Mouse (Mus musculus) kidney, embryonic 14.5 days (tissue): Measurements from ENCODE around the gene Exoc4. TPM values are rescaled to one million over a fixed set of nuclear protein-coding genes. Genes with fewer than 3 reads are reported as not detected.

Experiments used
- ATAC-seq: fragments of 200-750 bp; cut with Nextera tagmentation; 2 replicates; pipeline ENCODE4 v1.8.0; 2017; ENCODE audit warnings: moderate number of reproducible peaks, mild to moderate bottlenecking, moderate TSS enrichment, moderate library complexity; ENCODE audit not compliant: low FRiP score, low TSS enrichment
- H3K27ac ChIP-seq: fragments of 300-500 bp; sonication (generic); 2 replicates; pipeline ENCODE4 v1.5.1; 2014; ENCODE audit warnings: low read depth, mild to moderate bottlenecking, low read length, moderate library complexity, mixed read lengths
- H3K27me3 ChIP-seq: fragments of 300-500 bp; sonication (generic); 2 replicates; pipeline ENCODE4 v1.6.1; 2014; ENCODE audit warnings: mild to moderate bottlenecking, low read length; ENCODE audit not compliant: control insufficient read depth, insufficient read depth
- H3K36me3 ChIP-seq: fragments of 300-500 bp; sonication (generic); 2 replicates; pipeline ENCODE4 v1.6.1; 2014; ENCODE audit warnings: low read length, mixed read lengths; ENCODE audit not compliant: control insufficient read depth, insufficient read depth
- H3K4me1 ChIP-seq: fragments of 300-500 bp; sonication (generic); 2 replicates; pipeline ENCODE4 v1.6.1; 2014; ENCODE audit warnings: low read length, mixed read lengths; ENCODE audit not compliant: control insufficient read depth, insufficient read depth
- H3K4me2 ChIP-seq: fragments of 300-500 bp; sonication (generic); replicated peaks from 2 replicates; pipeline ENCODE4 v1.6.1; 2014; ENCODE audit warnings: low read depth, mild to moderate bottlenecking, low read length
- H3K4me3 ChIP-seq: fragments of 300-500 bp; sonication (generic); 2 replicates; pipeline ENCODE4 v1.5.1; 2014; ENCODE audit warnings: mild to moderate bottlenecking, low read length
- H3K9ac ChIP-seq: fragments of 300-500 bp; sonication (generic); 2 replicates; pipeline ENCODE4 v1.6.1; 2014; ENCODE audit warnings: low read depth, mild to moderate bottlenecking, low read length, moderate library complexity
- H3K9me3 ChIP-seq: fragments of 300-500 bp; sonication (generic); 2 replicates; pipeline ENCODE4 v1.6.1; 2016; ENCODE audit warnings: low read length; ENCODE audit not compliant: control insufficient read depth
- WGBS: fragments of 180-500 bp; shearing (Covaris S2); extraction: QIAGEN DNeasy Blood & Tissue Kit; methylation state at CpG from one replicate; pipeline ENCODE4 v1.1.7; 2014; 5-methylcytosine and 5-hydroxymethylcytosine counted together
- polyA plus RNA-seq: library from polyadenylated mRNA; unstranded; fragments of >200 nt; fragmentation: Nextera tagmentation; extraction: Ambion mirVana; gene quantifications from 2 replicates; pipeline ENCODE4 v1.2.1, GENCODE M21; 2014

Gene Exoc4
- polyA plus RNA-seq, 1 experiment from 2014 or later = 31.5 TPM

- Histone ChIP-seq H3K4me3 (no peak overlapping the region), H3K9me3 (no peaks in the 10 kb centered on the region), H3K36me3 (no peaks in the 10 kb centered on the region), H3K27me3 (no peaks in the 10 kb centered on the region), H3K4me1 (no peaks in the 10 kb centered on the region), H3K27ac (no peak overlapping the region), H3K9ac (no peak overlapping the region), H3K4me2 (no peak overlapping the region)
- ATAC-seq = no peak
- 45% methylated on average over 2 of the region's 2 CpGs for WGBS
These were observed 45.7 kb downstream of the Exoc4 start for GRCm38 (mm10) chr6:33294626-33295025.

- H3K4me3 ChIP-seq = no peak overlapping the region
- H3K9ac ChIP-seq = no peak overlapping the region
- H3K9me3 ChIP-seq = no peaks in the 10 kb centered on the region
- H3K4me2 ChIP-seq = no peak overlapping the region
- ATAC-seq = no peak
- no peaks in the 10 kb centered on the region for H3K4me1 ChIP-seq
- whole genome bisulfite sequencing = 94% methylated on average over 3 of the region's 3 CpGs
- H3K36me3 ChIP-seq = no peaks in the 10 kb centered on the region
- no peaks in the 10 kb centered on the region for H3K27me3 ChIP-seq
- no peak overlapping the region for H3K27ac ChIP-seq
These were observed 48.7 kb downstream of the Exoc4 start for GRCm38 (mm10) chr6:33297566-33297965.

GRCm38 (mm10) chr6:33298768-33299167, 49.9 kb downstream of the Exoc4 start:
- H3K27me3 ChIP-seq = no peaks in the 10 kb centered on the region
- H3K9me3 ChIP-seq = no peaks in the 10 kb centered on the region
- H3K36me3 ChIP-seq = no peaks in the 10 kb centered on the region
- 80% methylated on average over 1 of the region's 1 CpGs for WGBS
- ATAC-seq = no peak
- no peak overlapping the region for H3K4me3 ChIP-seq
- no peak overlapping the region for H3K9ac ChIP-seq
- no peaks in the 10 kb centered on the region for H3K4me1 ChIP-seq
- H3K27ac ChIP-seq = no peak overlapping the region
- H3K4me2 ChIP-seq = no peak overlapping the region

DNA sequence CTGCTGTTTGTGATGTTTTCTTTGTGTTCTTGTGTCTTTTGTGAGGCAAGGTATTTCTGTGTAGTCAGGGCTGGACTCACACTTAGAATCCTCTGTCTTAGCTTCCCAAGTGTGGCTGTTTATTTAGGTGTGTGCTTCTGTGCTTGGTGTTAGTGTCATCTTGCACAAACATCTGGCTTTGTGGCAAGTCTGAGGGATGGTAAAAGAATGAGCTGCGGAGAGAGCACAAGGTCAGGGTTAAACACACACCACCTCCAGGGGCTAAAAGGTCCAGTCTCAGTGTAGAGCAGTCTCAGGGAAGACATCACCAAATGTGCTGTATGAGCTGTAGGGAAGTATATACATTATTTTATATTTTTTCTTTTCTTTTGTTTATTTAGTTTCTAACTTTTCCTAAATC, 57.1 kb downstream of the Exoc4 start:
- Histone ChIP-seq H3K9ac (no peak overlapping the region), H3K4me1 (no peaks in the 10 kb centered on the region), H3K4me2 (no peak overlapping the region), H3K27me3 (no peaks in the 10 kb centered on the region), H3K9me3 (no peaks in the 10 kb centered on the region), H3K36me3 (peaks cover 4% of the 10 kb centered on the region; the same call in 1 of the 2 replicates), H3K4me3 (no peak overlapping the region), H3K27ac (no peak overlapping the region)
- WGBS = 25% methylated on average over 1 of the region's 1 CpGs
- no peak for ATAC-seq

GRCm38 (mm10) chr6:33308646-33309045, 59.8 kb downstream of the Exoc4 start:
- Histone ChIP-seq H3K4me3 (no peak overlapping the region), H3K4me1 (no peaks in the 10 kb centered on the region), H3K4me2 (no peak overlapping the region), H3K27ac (no peak overlapping the region), H3K9me3 (no peaks in the 10 kb centered on the region), H3K36me3 (peaks cover 4% of the 10 kb centered on the region; the same call in 1 of the 2 replicates), H3K9ac (no peak overlapping the region), H3K27me3 (no peaks in the 10 kb centered on the region)
- ATAC-seq = no peak
- WGBS = 81% methylated on average over 2 of the region's 2 CpGs

GRCm38 (mm10) chr6:33310486-33310885, 61.6 kb downstream of the Exoc4 start:
- Histone ChIP-seq H3K4me3 (no peak overlapping the region), H3K36me3 (peaks cover 4% of the 10 kb centered on the region; the same call in 1 of the 2 replicates), H3K4me2 (no peak overlapping the region), H3K27me3 (no peaks in the 10 kb centered on the region), H3K9me3 (no peaks in the 10 kb centered on the region), H3K27ac (no peak overlapping the region), H3K4me1 (no peaks in the 10 kb centered on the region), H3K9ac (no peak overlapping the region)
- 95% methylated on average over 1 of the region's 1 CpGs for WGBS
- no peak for ATAC-seq

DNA sequence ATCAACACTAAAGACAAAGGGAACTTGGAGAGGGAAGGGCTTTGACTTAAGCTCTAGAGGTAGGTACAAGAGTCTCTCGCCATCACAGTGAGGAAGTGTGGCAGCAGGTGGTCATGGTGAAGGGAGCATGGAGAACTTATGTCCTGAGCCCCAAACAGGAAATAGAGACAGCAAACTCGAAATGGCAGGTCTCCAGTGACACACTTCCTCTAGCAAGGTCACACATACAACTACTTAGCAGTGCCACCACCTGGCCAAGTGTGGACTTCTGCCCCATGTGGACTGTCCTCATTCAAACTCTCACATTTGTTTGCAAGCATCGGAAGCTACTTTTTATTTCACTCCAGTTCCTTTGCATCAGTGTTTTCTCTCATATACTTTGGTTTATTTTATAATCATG, 74.0 kb downstream of the Exoc4 start:
- no peaks in the 10 kb centered on the region for H3K27me3 ChIP-seq
- H3K36me3 ChIP-seq = no peaks in the 10 kb centered on the region
- H3K9me3 ChIP-seq = no peaks in the 10 kb centered on the region
- WGBS = 83% methylated on average over 3 of the region's 3 CpGs
- H3K27ac ChIP-seq = no peak overlapping the region
- no peak overlapping the region for H3K4me3 ChIP-seq
- no peak overlapping the region for H3K4me2 ChIP-seq
- no peaks in the 10 kb centered on the region for H3K4me1 ChIP-seq
- no peak overlapping the region for H3K9ac ChIP-seq
- no peak for ATAC-seq

GRCm38 (mm10) chr6:33323386-33323785, 74.5 kb downstream of the Exoc4 start:
- no peaks in the 10 kb centered on the region for H3K9me3 ChIP-seq
- no peak for ATAC-seq
- no peak overlapping the region for H3K4me3 ChIP-seq
- H3K4me2 ChIP-seq = no peak overlapping the region
- H3K27me3 ChIP-seq = no peaks in the 10 kb centered on the region
- no peak overlapping the region for H3K27ac ChIP-seq
- 83% methylated on average over 4 of the region's 4 CpGs for WGBS
- no peaks in the 10 kb centered on the region for H3K4me1 ChIP-seq
- H3K36me3 ChIP-seq = no peaks in the 10 kb centered on the region
- H3K9ac ChIP-seq = no peak overlapping the region

GRCm38 (mm10) chr6:33328326-33328725, 79.4 kb downstream of the Exoc4 start:
- no peaks in the 10 kb centered on the region for H3K36me3 ChIP-seq
- H3K9me3 ChIP-seq = no peaks in the 10 kb centered on the region
- no peak overlapping the region for H3K27ac ChIP-seq
- no peak overlapping the region for H3K4me2 ChIP-seq
- 67% methylated on average over 1 of the region's 1 CpGs for WGBS
- no peak overlapping the region for H3K9ac ChIP-seq
- no peak overlapping the region for H3K4me3 ChIP-seq
- H3K27me3 ChIP-seq = no peaks in the 10 kb centered on the region
- ATAC-seq = no peak
- H3K4me1 ChIP-seq = no peaks in the 10 kb centered on the region
